Mouse (Mus musculus) lung, embryonic 15.5 days (tissue): ENCODE results near the gene Phf5a. TPM values are rescaled to one million over a fixed set of nuclear protein-coding genes. Genes with fewer than 3 reads are reported as not detected.
A peak's percentile ranks its signal among the peaks of the same experiment; 100 is the strongest.

Experiments
- ATAC-seq: fragments of 200-750 bp; cut with Nextera tagmentation; 2 replicates; pipeline ENCODE4 v1.8.0; 2017; ENCODE audit warnings: moderate number of reproducible peaks, borderline replicate concordance; ENCODE audit not compliant: low FRiP score, low TSS enrichment; ENCODE audit errors: extremely low read depth
- H3K27ac ChIP-seq: fragments of 300-500 bp; sonication (generic); 2 replicates; pipeline ENCODE4 v1.5.1; 2015; ENCODE audit warnings: moderate library complexity, mild to moderate bottlenecking, inconsistent platforms
- H3K27me3 ChIP-seq: fragments of 300-500 bp; sonication (generic); 2 replicates; pipeline ENCODE4 v1.6.1; 2015; ENCODE audit warnings: inconsistent platforms
- H3K36me3 ChIP-seq: fragments of 300-500 bp; sonication (generic); 2 replicates; pipeline ENCODE4 v1.6.1; 2015; ENCODE audit warnings: inconsistent platforms
- H3K4me1 ChIP-seq: fragments of 300-500 bp; sonication (generic); 2 replicates; pipeline ENCODE4 v1.6.1; 2015; ENCODE audit warnings: inconsistent platforms
- H3K4me2 ChIP-seq: fragments of 300-500 bp; sonication (generic); 2 replicates; pipeline ENCODE4 v1.6.1; 2015; ENCODE audit warnings: inconsistent platforms, mild to moderate bottlenecking, moderate library complexity
- H3K4me3 ChIP-seq: fragments of 300-500 bp; sonication (generic); 2 replicates; pipeline ENCODE4 v1.5.1; 2015; ENCODE audit warnings: mild to moderate bottlenecking, inconsistent platforms
- H3K9ac ChIP-seq: fragments of 300-500 bp; sonication (generic); 2 replicates; pipeline ENCODE4 v1.6.1; 2015; ENCODE audit warnings: inconsistent platforms
- H3K9me3 ChIP-seq: fragments of 300-500 bp; sonication (generic); 2 replicates; pipeline ENCODE4 v1.6.1; 2016; ENCODE audit warnings: inconsistent platforms
- WGBS: fragments of 180-500 bp; shearing (Covaris S2); methylation state at CpG from one replicate; pipeline ENCODE4 v1.1.7; 2015; 5-methylcytosine and 5-hydroxymethylcytosine counted together
- polyA plus RNA-seq: library from polyadenylated mRNA; unstranded; fragments of >200 nt; fragmentation: Nextera tagmentation; extraction: Ambion mirVana; gene quantifications from 2 replicates; pipeline ENCODE4 v1.2.1, GENCODE M21; 2015

Phf5a gene
- polyA plus RNA-seq, 1 experiment from 2014 or later: 172 TPM

DNA sequence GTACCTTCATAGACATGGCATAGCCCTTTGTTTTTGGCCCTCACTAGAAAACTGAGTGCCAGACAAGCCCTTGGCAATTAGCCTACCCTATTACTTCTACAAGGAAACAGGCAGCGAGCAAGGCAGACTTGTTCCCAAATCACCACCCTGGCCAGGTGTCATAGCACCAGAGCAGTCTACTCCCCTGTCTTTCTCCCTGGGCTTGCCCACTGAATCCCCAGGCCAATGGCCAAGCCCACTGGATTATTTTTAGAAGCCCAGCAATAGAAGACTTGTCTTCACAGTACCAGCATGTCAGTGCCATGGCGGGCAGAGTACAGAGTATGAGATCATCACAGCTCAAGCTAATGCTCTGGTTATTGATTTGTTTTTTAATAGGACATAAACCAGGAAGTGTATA lies 27.0 kb upstream of the Phf5a start:
- WGBS: 80% methylated on average over 2 of the region's 2 CpGs
- Histone ChIP-seq H3K4me2 (no peak overlapping the region), H3K27ac (no peak overlapping the region), H3K4me3 (no peak overlapping the region), H3K9ac (no peak overlapping the region), H3K27me3 (no peaks in the 10 kb centered on the region), H3K4me1 (no peaks in the 10 kb centered on the region), H3K36me3 (peaks cover 57% of the 10 kb centered on the region), H3K9me3 (no peaks in the 10 kb centered on the region)
- no peak for ATAC-seq

DNA sequence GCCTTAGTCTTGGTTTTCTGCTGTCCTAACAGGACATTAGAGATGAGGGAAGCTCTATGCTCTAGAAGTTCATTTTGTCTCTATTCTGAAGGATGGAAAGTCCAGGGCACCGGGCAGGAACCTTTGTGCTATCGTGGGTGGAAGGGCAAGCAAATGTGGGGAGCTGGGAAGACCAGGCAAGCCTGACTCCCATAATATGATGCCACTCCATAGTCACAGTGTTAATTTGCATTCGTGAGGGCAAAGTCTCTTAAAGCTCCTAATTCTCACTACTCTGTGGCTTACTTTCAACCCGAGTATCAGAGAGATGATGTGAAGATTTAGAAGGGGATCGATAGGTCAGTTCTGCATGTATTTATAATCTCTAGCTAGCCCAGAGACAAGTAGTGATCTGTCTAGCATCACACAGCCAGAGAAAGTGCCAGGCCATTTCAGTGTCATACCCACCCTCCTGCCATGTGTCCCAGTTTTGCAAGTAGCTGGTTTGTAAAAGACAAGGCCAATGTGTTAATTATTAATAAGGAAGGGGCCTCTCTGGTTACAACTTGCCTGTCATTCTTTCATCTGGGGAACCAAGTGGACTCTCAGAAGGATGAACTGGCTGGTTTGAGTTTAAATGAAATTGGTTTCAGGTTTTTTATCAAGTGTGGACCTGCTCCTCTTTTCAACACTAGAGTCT lies 26.0 kb upstream of the Phf5a start:
- WGBS: 83% methylated on average over 5 of the region's 5 CpGs
- Histone ChIP-seq H3K9me3 (no peaks in the 10 kb centered on the region), H3K4me3 (no peak overlapping the region), H3K27ac (no peak overlapping the region), H3K4me1 (no peaks in the 10 kb centered on the region), H3K27me3 (no peaks in the 10 kb centered on the region), H3K9ac (no peak overlapping the region), H3K36me3 (peaks cover 56% of the 10 kb centered on the region), H3K4me2 (no peak overlapping the region)
- no peak for ATAC-seq

DNA sequence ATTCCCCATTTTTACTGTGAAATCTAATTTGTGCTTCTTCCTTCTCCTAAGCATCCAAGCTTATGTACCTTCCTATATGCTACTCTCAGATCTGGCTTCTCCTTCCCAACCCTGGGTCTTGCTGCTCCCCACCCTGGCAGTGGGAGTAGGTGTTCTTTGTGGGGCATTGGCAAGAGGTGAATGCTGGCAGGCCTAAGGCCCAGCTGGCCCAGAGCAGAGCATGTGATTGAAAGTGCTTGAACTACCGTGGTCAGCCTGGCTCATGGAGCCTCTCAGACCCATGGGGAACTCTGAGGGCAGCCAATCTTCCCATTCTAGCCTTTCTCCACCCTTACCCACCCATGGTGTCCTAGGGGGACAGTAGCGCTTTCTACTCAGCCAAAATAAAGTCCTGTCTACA lies 24.7 kb upstream of the Phf5a start:
- WGBS: 92% methylated on average over 2 of the region's 2 CpGs
- Histone ChIP-seq H3K4me2 (no peak overlapping the region), H3K27ac (no peak overlapping the region), H3K36me3 (peaks cover 60% of the 10 kb centered on the region), H3K27me3 (no peaks in the 10 kb centered on the region), H3K9ac (no peak overlapping the region), H3K9me3 (no peaks in the 10 kb centered on the region), H3K4me1 (no peaks in the 10 kb centered on the region), H3K4me3 (no peak overlapping the region)
- no peak for ATAC-seq

- 73% methylated on average over 1 of the region's 1 CpGs for WGBS
- ATAC-seq: peak; percentile 52
- no peaks in the 10 kb centered on the region for H3K27me3 ChIP-seq
- no peaks in the 10 kb centered on the region for H3K9me3 ChIP-seq
- peaks cover 57% of the 10 kb centered on the region for H3K36me3 ChIP-seq
- H3K27ac ChIP-seq: 0 out of 2 replicates have a peak overlapping the region, but pooled peaks have one; percentile 4
- H3K4me2 ChIP-seq: no peak overlapping the region
- H3K4me3 ChIP-seq: no peak overlapping the region
- no peak overlapping the region for H3K9ac ChIP-seq
- H3K4me1 ChIP-seq: no peaks in the 10 kb centered on the region
These were observed 22.3 kb upstream of the Phf5a start for GRCm38 (mm10) chr15:81894002-81894401.

DNA sequence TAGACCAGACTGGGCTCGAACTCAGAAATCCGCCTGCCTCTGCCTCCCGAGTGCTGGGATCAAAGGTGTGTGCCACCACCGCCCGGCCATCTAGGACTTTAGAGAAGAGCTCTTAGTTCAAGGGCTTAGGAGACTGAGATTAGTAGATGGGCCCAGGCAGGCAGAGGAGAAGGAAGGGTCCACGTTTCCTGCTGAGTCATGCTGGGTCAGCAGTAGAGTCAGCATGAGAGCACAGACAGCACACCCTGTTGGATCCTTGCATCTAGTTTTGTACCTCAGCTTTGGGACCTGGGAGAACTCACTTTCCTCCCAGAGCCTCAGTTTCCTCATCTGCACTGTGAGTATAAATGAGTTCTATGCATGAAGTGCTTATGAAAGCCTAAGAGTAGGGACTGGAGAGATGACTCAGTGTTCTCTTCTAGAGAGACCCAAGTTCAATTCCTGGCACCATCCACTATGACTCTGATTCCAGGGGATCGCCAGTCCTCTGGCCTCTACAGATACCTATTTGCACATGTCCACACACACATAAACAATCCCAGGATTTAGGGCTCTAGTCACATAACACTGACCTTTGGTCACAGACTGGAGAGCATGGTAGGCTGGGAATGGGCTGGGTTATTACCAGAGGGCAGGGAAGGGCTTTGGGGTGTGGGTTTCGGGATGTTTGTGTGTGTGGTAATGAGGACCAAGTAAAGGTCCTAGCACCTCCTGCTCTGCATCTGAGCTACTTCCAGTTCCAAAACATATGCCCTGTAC lies 20.3 kb upstream of the Phf5a start:
- no peak for ATAC-seq
- H3K4me2 ChIP-seq: no peak overlapping the region
- H3K36me3 ChIP-seq: peaks cover 54% of the 10 kb centered on the region
- H3K9ac ChIP-seq: no peak overlapping the region
- no peaks in the 10 kb centered on the region for H3K4me1 ChIP-seq
- no peak overlapping the region for H3K4me3 ChIP-seq
- no peak overlapping the region for H3K27ac ChIP-seq
- 86% methylated on average over 8 of the region's 8 CpGs for WGBS
- H3K9me3 ChIP-seq: no peaks in the 10 kb centered on the region
- H3K27me3 ChIP-seq: no peaks in the 10 kb centered on the region

- no peak overlapping the region for H3K27ac ChIP-seq
- no peak for ATAC-seq
These were observed 19.6 kb upstream of the Phf5a start for GRCm38 (mm10) chr15:81891140-81891802.

DNA sequence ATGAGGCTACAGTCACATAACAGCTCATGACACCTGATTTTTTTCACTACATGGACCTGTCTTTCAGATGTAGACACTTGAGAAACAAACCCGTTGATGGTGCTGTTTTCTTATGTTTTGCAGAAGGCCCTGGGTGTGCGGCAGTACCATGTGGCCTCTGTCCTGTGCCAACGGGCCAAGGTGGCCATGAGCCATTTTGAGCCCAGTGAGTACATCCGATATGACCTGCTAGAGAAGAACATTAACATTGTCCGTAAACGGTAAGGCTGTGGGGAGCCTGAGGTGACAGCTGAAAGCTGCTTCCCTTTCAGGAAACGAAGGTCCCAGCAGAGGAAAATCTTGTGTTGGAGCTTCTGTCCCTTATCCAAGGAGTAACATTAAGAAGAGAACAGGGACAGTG lies 17.5 kb upstream of the Phf5a start:
- WGBS: 85% methylated on average over 7 of the region's 7 CpGs
- H3K9ac ChIP-seq: no peak overlapping the region
- no peak overlapping the region for H3K4me3 ChIP-seq
- no peaks in the 10 kb centered on the region for H3K27me3 ChIP-seq
- H3K27ac ChIP-seq: no peak overlapping the region
- H3K4me1 ChIP-seq: no peaks in the 10 kb centered on the region
- peaks cover 34% of the 10 kb centered on the region for H3K36me3 ChIP-seq
- no peak for ATAC-seq
- H3K4me2 ChIP-seq: no peak overlapping the region
- no peaks in the 10 kb centered on the region for H3K9me3 ChIP-seq

More at GRCm38 (mm10) chr15:81891140-81891802, 19.6 kb upstream of the Phf5a start:
- Histone ChIP-seq H3K4me1 (no peaks in the 10 kb centered on the region), H3K36me3 (peaks cover 49% of the 10 kb centered on the region), H3K9ac (no peak overlapping the region), H3K9me3 (no peaks in the 10 kb centered on the region), H3K4me2 (no peak overlapping the region), H3K4me3 (no peak overlapping the region), H3K27me3 (no peaks in the 10 kb centered on the region)
- WGBS: 84% methylated on average over 7 of the region's 7 CpGs

GRCm38 (mm10) chr15:81886795-81887550 lies 15.3 kb upstream of the Phf5a start:
- ATAC-seq: no peak
- WGBS: 94% methylated on average over 6 of the region's 6 CpGs

GRCm38 (mm10) chr15:81885418-81885934 lies 13.8 kb upstream of the Phf5a start:
- Histone ChIP-seq H3K27ac (no peak overlapping the region), H3K9ac (no peak overlapping the region), H3K4me2 (no peak overlapping the region), H3K4me1 (no peaks in the 10 kb centered on the region), H3K36me3 (peaks cover 11% of the 10 kb centered on the region), H3K4me3 (no peak overlapping the region), H3K27me3 (no peaks in the 10 kb centered on the region), H3K9me3 (no peaks in the 10 kb centered on the region)
- ATAC-seq: no peak
- WGBS: 89% methylated on average over 3 of the region's 3 CpGs

More at GRCm38 (mm10) chr15:81886795-81887550, 15.3 kb upstream of the Phf5a start:
- Histone ChIP-seq H3K4me2 (no peak overlapping the region), H3K36me3 (peaks cover 22% of the 10 kb centered on the region), H3K27ac (no peak overlapping the region), H3K27me3 (no peaks in the 10 kb centered on the region), H3K4me1 (no peaks in the 10 kb centered on the region), H3K4me3 (no peak overlapping the region), H3K9me3 (no peaks in the 10 kb centered on the region), H3K9ac (no peak overlapping the region)

GRCm38 (mm10) chr15:81882348-81882747 lies 10.6 kb upstream of the Phf5a start:
- Histone ChIP-seq H3K4me3 (no peak overlapping the region), H3K36me3 (0 out of 2 replicates have a peak, but pooled peaks cover 3% of the 10 kb centered on the region), H3K27me3 (no peaks in the 10 kb centered on the region), H3K9me3 (no peaks in the 10 kb centered on the region), H3K9ac (no peak overlapping the region), H3K4me1 (no peaks in the 10 kb centered on the region), H3K27ac (no peak overlapping the region), H3K4me2 (no peak overlapping the region)
- 95% methylated on average over 3 of the region's 3 CpGs for WGBS
- ATAC-seq: no peak
